Mouse (Mus musculus) limb, embryonic 11.5 days (tissue): ENCODE data around the gene Yif1b. TPM values are rescaled to one million over a fixed set of nuclear protein-coding genes. Genes with fewer than 3 reads are reported as not detected.

Source experiments
- ATAC-seq: fragments of 200-750 bp; cut with Nextera tagmentation; 2 replicates; pipeline ENCODE4 v1.8.0; 2017; ENCODE audit warnings: low read depth; ENCODE audit not compliant: insufficient number of reproducible peaks, low FRiP score, low TSS enrichment
- DNase-seq: peaks from one replicate; pipeline ENCODE4 v3.0.0-alpha.2; 2015; ENCODE audit warnings: low spot score
- H3K27ac ChIP-seq: fragments of 300-500 bp; sonication (generic); replicated peaks from 2 replicates; pipeline ENCODE4 v1.5.1; 2014; ENCODE audit warnings: low read depth, mild to moderate bottlenecking, low read length
- H3K27me3 ChIP-seq: fragments of 300-500 bp; sonication (generic); 2 replicates; pipeline ENCODE4 v1.6.1; 2014; ENCODE audit warnings: mild to moderate bottlenecking, low read length, mixed read lengths; ENCODE audit not compliant: control insufficient read depth, insufficient read depth
- H3K36me3 ChIP-seq: fragments of 300-500 bp; sonication (generic); 2 replicates; pipeline ENCODE4 v1.6.1; 2014; ENCODE audit warnings: mild to moderate bottlenecking, low read length, moderate library complexity, mixed read lengths; ENCODE audit not compliant: control insufficient read depth, insufficient read depth
- H3K4me1 ChIP-seq: fragments of 300-500 bp; sonication (generic); 2 replicates; pipeline ENCODE4 v1.6.1; 2014; ENCODE audit warnings: low read length, mixed read lengths; ENCODE audit not compliant: control insufficient read depth, insufficient read depth
- H3K4me2 ChIP-seq: fragments of 300-500 bp; sonication (generic); 2 replicates; pipeline ENCODE4 v1.6.1; 2014; ENCODE audit warnings: low read depth, mild to moderate bottlenecking, moderate library complexity; ENCODE audit not compliant: severe bottlenecking
- H3K4me3 ChIP-seq: fragments of 300-500 bp; sonication (generic); 2 replicates; pipeline ENCODE4 v1.5.1; 2014; ENCODE audit warnings: low read depth, low read length
- H3K9ac ChIP-seq: fragments of 300-500 bp; sonication (generic); 2 replicates; pipeline ENCODE4 v1.6.1; 2014; ENCODE audit warnings: mild to moderate bottlenecking, low read length
- H3K9me3 ChIP-seq: fragments of 300-500 bp; sonication (generic); 2 replicates; pipeline ENCODE4 v1.6.1; 2016; ENCODE audit warnings: low read length; ENCODE audit not compliant: control insufficient read depth
- WGBS: fragments of 180-500 bp; shearing (Covaris S2); extraction: QIAGEN DNeasy Blood & Tissue Kit; methylation state at CpG from one replicate; pipeline ENCODE4 v1.1.7; 2014; 5-methylcytosine and 5-hydroxymethylcytosine counted together
- polyA plus RNA-seq: library from polyadenylated mRNA; unstranded; fragments of >200 nt; fragmentation: Nextera tagmentation; extraction: Ambion mirVana; gene quantifications from 2 replicates; pipeline ENCODE4 v1.2.1, GENCODE M21; 2014

Gene Yif1b
- polyA plus RNA-seq, 1 experiment from 2014 or later: 101 TPM

GRCm38 (mm10) chr7:29295861-29296647, 57.9 kb downstream of the Yif1b start:
- H3K9me3 ChIP-seq: no peaks in the 10 kb centered on the region
- WGBS: 78% methylated on average over 24 of the region's 24 CpGs
- no peak overlapping the region for H3K4me3 ChIP-seq
- H3K27me3 ChIP-seq: no peaks in the 10 kb centered on the region
- no peaks in the 10 kb centered on the region for H3K36me3 ChIP-seq
- ATAC-seq (no peak), DNase-seq (no peak)
- H3K4me2 ChIP-seq: no peak overlapping the region
- no peak overlapping the region for H3K9ac ChIP-seq
- no peak overlapping the region for H3K27ac ChIP-seq
- H3K4me1 ChIP-seq: peaks cover 25% of the 10 kb centered on the region

GRCm38 (mm10) chr7:29296998-29297397, 58.9 kb downstream of the Yif1b start:
- ATAC-seq (no peak), DNase-seq (peak; percentile 79)
- H3K4me3 ChIP-seq: no peak overlapping the region
- H3K36me3 ChIP-seq: no peaks in the 10 kb centered on the region
- no peak overlapping the region for H3K27ac ChIP-seq
- H3K9me3 ChIP-seq: no peaks in the 10 kb centered on the region
- WGBS: 10% methylated on average over 10 of the region's 10 CpGs
- peaks cover 16% of the 10 kb centered on the region for H3K4me1 ChIP-seq
- H3K27me3 ChIP-seq: no peaks in the 10 kb centered on the region
- no peak overlapping the region for H3K4me2 ChIP-seq
- H3K9ac ChIP-seq: no peak overlapping the region

Other genes starting within 250 kb of the Yif1b start
- 2.5 and 2.7 TPM in 2 replicates for gene Ryr1, start 113.2 kb upstream of the Yif1b start, polyA plus RNA-seq
- 0.25 and 0.37 TPM in 2 replicates for gene Rasgrp4, start 103.5 kb upstream of the Yif1b start, polyA plus RNA-seq
- 10.1 and 11.9 TPM in 2 replicates for gene Fam98c, start 82.1 kb upstream of the Yif1b start, polyA plus RNA-seq
- gene Ggn, start 68.1 kb upstream of the Yif1b start, polyA plus RNA-seq: 0.23 and 0.81 TPM in 2 replicates
- gene Spred3, start 67.9 kb upstream of the Yif1b start, polyA plus RNA-seq: 4.7 and 5.1 TPM in 2 replicates
- gene Psmd8, start 57.6 kb upstream of the Yif1b start, polyA plus RNA-seq: 336 and 340 TPM in 2 replicates
- gene Catsperg1, start 24.3 kb upstream of the Yif1b start, polyA plus RNA-seq: 0.16 and 0.45 TPM in 2 replicates
- 0.37 and 0.38 TPM in 2 replicates for gene Kcnk6, start 5.8 kb upstream of the Yif1b start, polyA plus RNA-seq
- 1.4 and 2.3 TPM in 2 replicates for gene 2200002D01Rik, start 10.1 kb downstream of the Yif1b start, polyA plus RNA-seq
- 75.1 and 80.7 TPM in 2 replicates for gene Spint2, start 43.6 kb downstream of the Yif1b start, polyA plus RNA-seq
- 3.5 and 3.8 TPM in 2 replicates for gene Ppp1r14a, start 51.0 kb downstream of the Yif1b start, polyA plus RNA-seq
- gene Dpf1, start 65.6 kb downstream of the Yif1b start, polyA plus RNA-seq: 30.0 and 35.2 TPM in 2 replicates